Mouse (Mus musculus): ENCODE data around the gene Llgl2. TPM values are rescaled to one million over a fixed set of nuclear protein-coding genes. Genes with fewer than 3 reads are reported as not detected.
A peak's percentile ranks its signal among the peaks of the same experiment; 100 is the strongest.

The Llgl2 gene
- polyA plus RNA-seq, 1 experiment: 2.5 TPM

DNA sequence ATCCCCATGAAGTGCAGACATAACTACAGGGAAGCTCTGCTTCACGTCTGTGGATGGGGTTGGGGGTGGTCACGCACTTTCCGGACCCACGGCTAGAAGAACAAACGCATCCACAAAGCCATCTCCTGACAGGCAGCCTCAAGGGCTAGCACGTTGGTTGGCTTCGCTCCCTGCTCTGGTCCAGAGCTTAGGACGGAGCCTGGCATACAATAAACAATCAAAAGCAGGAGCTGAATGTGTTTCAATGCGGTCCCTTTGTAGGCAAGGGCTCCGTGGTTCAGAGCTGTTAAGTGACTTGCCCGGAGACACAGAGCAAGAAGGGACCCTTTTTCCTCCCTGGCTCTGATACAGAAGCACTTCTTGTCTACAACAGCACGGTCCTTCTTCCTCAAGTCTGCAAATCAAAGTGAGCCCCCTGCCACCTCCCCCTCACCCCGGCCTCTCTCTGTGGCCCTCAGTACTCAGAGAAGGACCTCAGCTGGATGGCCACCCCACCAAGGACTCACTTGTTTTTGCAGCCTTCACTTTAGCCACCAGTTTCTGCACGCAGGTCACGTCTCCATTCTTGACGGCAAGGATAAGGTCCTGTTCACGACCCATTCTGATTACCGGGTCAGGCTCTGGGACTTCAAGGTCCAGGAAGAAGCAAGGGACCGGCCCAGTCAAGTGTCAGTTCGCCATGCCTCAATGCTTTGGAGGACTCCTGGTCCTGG is 12.3 kb upstream of the Llgl2 start:
- no peak overlapping the region; the same call in 1 of the 2 replicates for H3K27ac ChIP-seq (ENCODE audit: insufficient read depth, low read length)
- no peak for TF ChIP-seq POLR2A (IDR thresholded peaks at IDR 0.05; ENCODE audit: borderline replicate concordance, insufficient read depth, low read length)
- no peak for TF ChIP-seq CTCF (IDR thresholded peaks at IDR 0.05; ENCODE audit: borderline replicate concordance, insufficient read depth, low read depth, low read length)
- H3K4me1 ChIP-seq (ENCODE audit: control insufficient read depth, insufficient read depth, low read length): peaks cover 8% of the 10 kb centered on the region; the same call in 1 of the 2 replicates
- H3K4me3 ChIP-seq (replicated peaks; ENCODE audit: insufficient read depth, low read depth, low read length): no peak overlapping the region
- DNase-seq: no peak
- WGBS: 72% methylated on average over 20 of the region's 20 CpGs
- no peaks in the 10 kb centered on the region for H3K27me3 ChIP-seq (ENCODE audit: control insufficient read depth, insufficient read depth, low read length)

DNA sequence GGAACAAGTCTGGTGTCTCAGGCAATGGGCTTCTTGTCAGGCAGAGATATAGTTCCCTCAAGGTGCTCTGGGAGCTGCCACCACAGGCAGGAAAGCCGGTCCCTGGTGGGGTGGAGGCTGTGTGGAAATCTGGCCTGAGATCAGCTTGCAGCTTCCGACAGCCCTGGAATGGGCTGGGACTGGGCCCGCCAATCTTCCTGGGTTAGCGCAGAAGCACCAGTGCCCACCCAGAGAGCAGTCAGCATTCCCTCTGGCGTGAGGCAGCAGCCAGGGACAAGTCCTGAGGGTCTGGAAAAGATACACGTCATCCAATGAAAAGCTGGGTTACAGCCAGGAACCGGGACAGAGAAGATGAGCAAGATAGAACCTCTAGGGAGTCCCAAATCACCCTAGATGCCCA is 11.8 kb upstream of the Llgl2 start:
- Histone ChIP-seq H3K27ac (ENCODE audit: insufficient read depth, low read length) (no peak overlapping the region; the same call in 1 of the 2 replicates), H3K4me3 (replicated peaks; ENCODE audit: insufficient read depth, low read depth, low read length) (no peak overlapping the region), H3K27me3 (ENCODE audit: control insufficient read depth, insufficient read depth, low read length) (no peaks in the 10 kb centered on the region), H3K4me1 (ENCODE audit: control insufficient read depth, insufficient read depth, low read length) (peaks cover 8% of the 10 kb centered on the region; the same call in 1 of the 2 replicates)
- peak in 1 of 2 experiments; percentile 23 for DNase-seq
- TF ChIP-seq POLR2A (IDR thresholded peaks at IDR 0.05; ENCODE audit: borderline replicate concordance, insufficient read depth, low read length) (no peak), CTCF (IDR thresholded peaks at IDR 0.05; ENCODE audit: borderline replicate concordance, insufficient read depth, low read depth, low read length) (no peak)
- WGBS: 44% methylated on average over 7 of the region's 7 CpGs

GRCm38 (mm10) chr11:115812533-115813420 is 11.1 kb upstream of the Llgl2 start:
- Histone ChIP-seq H3K4me1 (ENCODE audit: control insufficient read depth, insufficient read depth, low read length) (peaks cover 8% of the 10 kb centered on the region; the same call in 1 of the 2 replicates), H3K27ac (ENCODE audit: insufficient read depth, low read length) (no peak overlapping the region), H3K4me3 (replicated peaks; ENCODE audit: insufficient read depth, low read depth, low read length) (peak overlapping the region; percentile 82), H3K27me3 (ENCODE audit: control insufficient read depth, insufficient read depth, low read length) (no peaks in the 10 kb centered on the region)
- 10% methylated on average over 28 of the region's 28 CpGs for WGBS
- no peak for TF ChIP-seq POLR2A (IDR thresholded peaks at IDR 0.05; ENCODE audit: borderline replicate concordance, insufficient read depth, low read length)
- DNase-seq: peak in 1 of 2 experiments; percentile 35

GRCm38 (mm10) chr11:115813507-115814296 is 10.1 kb upstream of the Llgl2 start, which contains the start of gene Caskin2:
Gene Caskin2, minus strand, starts transcription at chr11:115813639.
- WGBS: under 1% methylated on average over 44 of the region's 44 CpGs
- H3K27ac ChIP-seq (ENCODE audit: insufficient read depth, low read length): no peak within 1 kb of the TSS
- peak; percentile 94 for TF ChIP-seq CTCF (IDR thresholded peaks at IDR 0.05; ENCODE audit: borderline replicate concordance, insufficient read depth, low read depth, low read length)
- TF ChIP-seq POLR2A (IDR thresholded peaks at IDR 0.05; ENCODE audit: borderline replicate concordance, insufficient read depth, low read length): peak; percentile 36; the same call in 1 of the 2 replicates
- peak; percentile 95 for DNase-seq
- peaks cover 8% of the 10 kb centered on the region; the same call in 1 of the 2 replicates for H3K4me1 ChIP-seq (ENCODE audit: control insufficient read depth, insufficient read depth, low read length)
- H3K4me3 ChIP-seq (replicated peaks; ENCODE audit: insufficient read depth, low read depth, low read length): peak within 1 kb of the TSS; percentile 82
- no peaks in the 10 kb centered on the region for H3K27me3 ChIP-seq (ENCODE audit: control insufficient read depth, insufficient read depth, low read length)

- Histone ChIP-seq H3K27ac (ENCODE audit: insufficient read depth, low read length) (no peak within 1 kb of the TSS), H3K4me1 (ENCODE audit: control insufficient read depth, insufficient read depth, low read length) (peaks cover 8% of the 10 kb centered on the region; the same call in 1 of the 2 replicates), H3K4me3 (replicated peaks; ENCODE audit: insufficient read depth, low read depth, low read length) (peak within 1 kb of the TSS; percentile 82), H3K27me3 (ENCODE audit: control insufficient read depth, insufficient read depth, low read length) (no peaks in the 10 kb centered on the region)
- WGBS: under 1% methylated on average over 84 of the region's 84 CpGs
- DNase-seq: peak; percentile 89 to 92
- no peak; the same call in 1 of the 2 replicates for TF ChIP-seq CTCF (IDR thresholded peaks at IDR 0.05; ENCODE audit: borderline replicate concordance, insufficient read depth, low read depth, low read length)
- TF ChIP-seq POLR2A (IDR thresholded peaks at IDR 0.05; ENCODE audit: borderline replicate concordance, insufficient read depth, low read length): peak; percentile 56; the same call in 1 of the 2 replicates
Measured at GRCm38 (mm10) chr11:115814605-115815450, 9.0 kb upstream of the Llgl2 start, which contains the start of gene Tsen54. Gene Tsen54, plus strand, starts transcription at chr11:115814724.

DNA sequence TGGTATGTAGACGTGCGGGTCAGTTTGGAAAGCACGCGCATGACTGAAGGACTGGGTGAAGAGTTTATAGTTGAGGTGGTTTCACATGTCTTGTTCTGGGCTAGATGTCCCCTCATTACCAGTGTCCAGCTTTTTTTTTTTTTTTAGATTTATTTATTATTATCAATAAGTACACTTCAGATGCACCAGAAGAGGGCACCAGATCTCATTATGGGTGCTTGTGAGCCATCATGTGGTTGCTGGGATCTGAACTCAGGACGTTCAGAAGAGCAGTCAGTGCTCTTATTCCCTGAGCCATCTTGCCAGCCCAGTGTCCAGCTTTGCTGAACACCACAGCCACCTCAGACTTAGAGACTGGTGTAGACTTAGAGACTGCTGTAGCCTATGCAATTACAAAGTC is 6.5 kb upstream of the Llgl2 start:
- Histone ChIP-seq H3K4me1 (ENCODE audit: control insufficient read depth, insufficient read depth, low read length) (peaks cover 8% of the 10 kb centered on the region; the same call in 1 of the 2 replicates), H3K27me3 (ENCODE audit: control insufficient read depth, insufficient read depth, low read length) (no peaks in the 10 kb centered on the region), H3K4me3 (replicated peaks; ENCODE audit: insufficient read depth, low read depth, low read length) (no peak overlapping the region), H3K27ac (ENCODE audit: insufficient read depth, low read length) (no peak overlapping the region)
- TF ChIP-seq CTCF (IDR thresholded peaks at IDR 0.05; ENCODE audit: borderline replicate concordance, insufficient read depth, low read depth, low read length) (no peak), POLR2A (IDR thresholded peaks at IDR 0.05; ENCODE audit: borderline replicate concordance, insufficient read depth, low read length) (no peak)
- WGBS: 86% methylated on average over 5 of the region's 5 CpGs
- DNase-seq: no peak
